Comparison of ENCODE assay signal across 8 mouse cellular contexts in the genomic region with DNA sequence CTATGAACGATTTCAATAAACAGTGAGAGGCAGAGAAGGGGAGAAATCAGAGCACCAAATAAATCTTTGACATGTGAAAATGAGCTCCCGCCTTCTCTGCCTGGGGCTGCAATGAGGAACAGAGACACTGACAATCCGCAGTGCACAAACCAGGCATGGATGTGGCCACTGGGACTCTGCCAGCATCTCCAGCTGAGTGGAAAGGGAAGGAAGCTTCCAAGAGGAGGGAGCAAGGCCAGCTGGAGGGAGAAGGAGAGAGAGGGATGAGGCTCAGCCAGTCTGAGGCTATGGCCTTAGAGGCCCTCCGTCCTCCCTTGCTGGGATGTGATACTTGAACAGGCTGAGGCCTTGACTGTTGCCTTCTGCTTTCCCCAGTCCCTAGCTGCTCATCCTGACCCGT.
DNase-seq lines count a peak whose midpoint lies in the region; ATAC-seq and TF ChIP-seq lines count a peak whose summit lies in the region.

No protein-coding gene starts in this region.

- H3K27ac ChIP-seq in cerebellum, adult 2 months (ENCODE audit: insufficient read depth, low read length): no peak overlapping the region
- peak overlapping the region; percentile 17; the same call in 1 of the 2 replicates for H3K27ac ChIP-seq in limb, embryonic 12.5 days

- no peak for TF ChIP-seq CTCF in cerebellum, adult 2 months (IDR thresholded peaks at IDR 0.05; ENCODE audit: borderline replicate concordance, insufficient read depth, low read depth, low read length)

- no peak overlapping the region for H3K4me2 ChIP-seq in limb, embryonic 12.5 days

- DNase-seq in layer of hippocampus, adult 11-12 months (ENCODE audit: low spot score): peak; percentile 19
- no peak for DNase-seq in layer of hippocampus, adult 18-20 months (ENCODE audit: low spot score in 2 of 2)
- DNase-seq in cerebellum, adult 2 months: peak; percentile 54 to 67
- peak; percentile 83 for DNase-seq in gastrocnemius, postnatal 25 days
- no peak for DNase-seq in embryo, embryonic 10 days (ENCODE audit: low spot score)
- no peak for DNase-seq in spleen, adult 18-20 months
- no peak for DNase-seq in spleen, postnatal 14 days (ENCODE audit: low spot score in 2 of 2)

- H3K4me1 ChIP-seq in cerebellum, adult 2 months (ENCODE audit: control insufficient read depth, insufficient read depth, low read length): peaks cover 8% of the 10 kb centered on the region
- H3K4me1 ChIP-seq in limb, embryonic 12.5 days (replicated peaks): peaks cover 67% of the 10 kb centered on the region

- 21% methylated on average over 5 of the region's 5 CpGs for WGBS in cerebellum, adult 2 months
- WGBS in limb, embryonic 12.5 days: 62% methylated on average over 5 of the region's 5 CpGs

- H3K36me3 ChIP-seq in limb, embryonic 12.5 days: no peaks in the 10 kb centered on the region

- H3K4me3 ChIP-seq in cerebellum, adult 2 months (replicated peaks; ENCODE audit: insufficient read depth, low read depth, low read length): no peak overlapping the region
- no peak overlapping the region for H3K4me3 ChIP-seq in limb, embryonic 12.5 days (replicated peaks)

- H3K9ac ChIP-seq in limb, embryonic 12.5 days (replicated peaks): no peak overlapping the region

- no peak for ATAC-seq in limb, embryonic 12.5 days (ENCODE audit: insufficient number of reproducible peaks, insufficient read depth, low FRiP score, low TSS enrichment, low read depth)

- H3K9me3 ChIP-seq in limb, embryonic 12.5 days: peaks cover 5% of the 10 kb centered on the region; the same call in 1 of the 2 replicates

- H3K27me3 ChIP-seq in cerebellum, adult 2 months (ENCODE audit: control insufficient read depth, insufficient read depth, low read length): no peaks in the 10 kb centered on the region
- H3K27me3 ChIP-seq in limb, embryonic 12.5 days: no peaks in the 10 kb centered on the region

- no peak for TF ChIP-seq POLR2A in cerebellum, adult 2 months (IDR thresholded peaks at IDR 0.05; ENCODE audit: borderline replicate concordance, insufficient read depth, low read length)

Comparison
In these comparisons a context has a peak if more than half of its experiments do, and no peak if none do; other contexts are left out.
1. DNase-seq: peak in layer of hippocampus, adult 11-12 months (single experiment), cerebellum, adult 2 months (2 of 2) and gastrocnemius, postnatal 25 days (single experiment); none in layer of hippocampus, adult 18-20 months (0 of 2), embryo, embryonic 10 days (single experiment), spleen, adult 18-20 months (0 of 2) and spleen, postnatal 14 days (0 of 2).